Mouse (Mus musculus) lung, postnatal 4 days (tissue): ENCODE results near the gene Gm4985.
"Not testable (repeated sequence)": the region's sequence is repeated elsewhere in the genome, so short reads cannot be mapped to it uniquely, and the experiment has no call there.

Experiments used
- DNase-seq, 2 experiments: peaks; one replicate each; pipeline ENCODE4 v3.0.0; 2021

Gm4985 gene

DNA sequence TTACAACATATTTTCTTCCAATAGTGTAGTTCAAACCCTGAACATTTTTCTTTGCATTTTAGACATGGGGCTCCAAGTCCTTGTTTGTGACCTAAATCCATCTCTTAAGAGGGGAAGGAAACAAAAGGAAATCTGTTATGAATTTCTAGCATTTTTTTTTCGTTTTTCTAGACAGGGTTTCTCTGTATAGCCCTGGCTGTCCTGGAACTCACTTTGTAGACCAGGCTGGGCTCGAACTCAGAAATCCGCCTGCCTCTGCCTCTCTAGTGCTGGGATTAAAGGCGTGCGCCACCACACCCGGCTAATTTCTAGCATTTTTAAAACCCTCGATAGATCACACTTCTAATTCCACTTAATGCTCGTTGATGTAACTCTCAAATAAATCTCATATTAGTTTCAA is at the start of gene Gm4985:
TSS of gene Gm4985 (minus strand) at position 101 of the 400 bp plus-strand sequence.
- not testable (repeated sequence) for DNase-seq

DNA sequence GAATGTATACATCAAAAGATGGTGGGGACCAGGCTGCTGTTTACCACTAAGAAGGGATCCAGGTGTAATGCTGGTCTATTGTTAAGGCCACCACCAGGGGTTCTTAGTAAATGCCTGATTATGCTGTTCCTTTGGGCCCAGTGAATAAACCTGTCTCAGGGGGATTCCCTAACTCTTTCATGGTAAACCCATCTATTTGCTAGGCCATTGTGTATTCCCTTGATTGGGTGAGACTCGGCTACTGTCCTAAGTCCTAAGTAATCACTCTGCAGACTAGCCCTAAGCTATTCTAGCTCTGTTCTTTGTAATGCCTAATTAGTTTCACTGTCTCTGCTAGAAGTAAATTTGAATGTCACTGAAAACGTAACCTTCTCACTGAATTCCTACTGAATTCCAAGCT is 4.6 kb downstream of the Gm4985 start:
- DNase-seq = no peak
